Mouse (Mus musculus) heart, postnatal 0 days (tissue): ENCODE measurements around the gene Ap1m2. TPM values are rescaled to one million over a fixed set of nuclear protein-coding genes. Genes with fewer than 3 reads are reported as not detected.

ENCODE experiments used
- ATAC-seq: fragments of 200-750 bp; cut with Nextera tagmentation; 2 replicates; pipeline ENCODE4 v1.8.0; 2017; ENCODE audit warnings: low read depth, moderate number of reproducible peaks, moderate library complexity; ENCODE audit not compliant: insufficient read depth
- DNase-seq: peaks from one replicate; pipeline ENCODE4 v3.0.0-alpha.2; 2016; ENCODE audit warnings: low spot score
- H3K27ac ChIP-seq: fragments of 300-500 bp; sonication (generic); 2 replicates; pipeline ENCODE4 v1.5.1; 2014; ENCODE audit warnings: low read depth, mild to moderate bottlenecking
- H3K27me3 ChIP-seq: fragments of 300-500 bp; sonication (generic); 2 replicates; pipeline ENCODE4 v1.6.1; 2014; ENCODE audit warnings: low read length, mixed read lengths; ENCODE audit not compliant: control insufficient read depth, insufficient read depth
- H3K36me3 ChIP-seq: fragments of 300-500 bp; sonication (generic); replicated peaks from 2 replicates; pipeline ENCODE4 v1.6.1; 2014; ENCODE audit warnings: low read length, mixed read lengths; ENCODE audit not compliant: control insufficient read depth, insufficient read depth
- H3K4me1 ChIP-seq: fragments of 300-500 bp; sonication (generic); 2 replicates; pipeline ENCODE4 v1.6.1; 2014; ENCODE audit warnings: antibody characterized with exemption; ENCODE audit not compliant: control insufficient read depth, insufficient read depth
- H3K4me2 ChIP-seq: fragments of 300-500 bp; sonication (generic); 2 replicates; pipeline ENCODE4 v1.6.1; 2014; ENCODE audit warnings: low read depth, mild to moderate bottlenecking, low read length, moderate library complexity
- H3K4me3 ChIP-seq: fragments of 300-500 bp; sonication (generic); 2 replicates; pipeline ENCODE4 v1.5.1; 2014; ENCODE audit warnings: low read depth, low read length
- H3K9ac ChIP-seq: fragments of 300-500 bp; sonication (generic); replicated peaks from 2 replicates; pipeline ENCODE4 v1.6.1; 2014; ENCODE audit warnings: low read depth, low read length, mixed read lengths
- H3K9me3 ChIP-seq: fragments of 300-500 bp; sonication (generic); replicated peaks from 2 replicates; pipeline ENCODE4 v1.6.1; 2016; ENCODE audit warnings: low read length; ENCODE audit not compliant: control insufficient read depth
- CTCF ChIP-seq: IDR thresholded peaks from 2 replicates; pipeline ENCODE4 v1.5.1; 2016; ENCODE audit warnings: antibody characterized with exemption, control low read depth, low read depth
- EP300 ChIP-seq: IDR thresholded peaks from 2 replicates; pipeline ENCODE4 v1.6.1; 2016; ENCODE audit warnings: antibody characterized with exemption, low read depth
- WGBS: fragments of 180-500 bp; shearing (Covaris S2); extraction: QIAGEN DNeasy Blood & Tissue Kit; methylation state at CpG from one replicate; pipeline ENCODE4 v1.1.7; 2014; 5-methylcytosine and 5-hydroxymethylcytosine counted together
- polyA plus RNA-seq: library from polyadenylated mRNA; unstranded; fragments of >200 nt; fragmentation: Nextera tagmentation; extraction: Ambion mirVana; gene quantifications from 2 replicates; pipeline ENCODE4 v1.2.1, GENCODE M21; 2015
- total RNA-seq: library from RNA; depleted of rRNA; stranded (reverse); fragments of >200 nt; gene quantifications from 2 replicates; pipeline ENCODE4 v1.2.3, GENCODE M21; 2014; ENCODE audit warnings: low replicate concordance

Ap1m2 gene
- total and polyA plus RNA-seq, 2 experiments from 2014 or later = 0.57 TPM; not detected in 1

- DNase-seq (peak; percentile 49), ATAC-seq (peak; percentile 78)
- WGBS = 28% methylated on average over 19 of the region's 20 CpGs
- Histone ChIP-seq H3K9ac (peak overlapping the region; percentile 59), H3K4me1 (peaks cover 7% of the 10 kb centered on the region; the same call in 1 of the 2 replicates), H3K4me2 (peak overlapping the region; percentile 61), H3K27ac (peak overlapping the region; percentile 28; the same call in 1 of the 2 replicates), H3K36me3 (peaks cover 24% of the 10 kb centered on the region), H3K27me3 (no peaks in the 10 kb centered on the region), H3K4me3 (peak overlapping the region; percentile 43), H3K9me3 (no peaks in the 10 kb centered on the region)
- no peak for TF ChIP-seq CTCF
- no peak for TF ChIP-seq EP300
Observed at GRCm38 (mm10) chr9:21337652-21338051, 25.5 kb upstream of the Ap1m2 start.

DNA sequence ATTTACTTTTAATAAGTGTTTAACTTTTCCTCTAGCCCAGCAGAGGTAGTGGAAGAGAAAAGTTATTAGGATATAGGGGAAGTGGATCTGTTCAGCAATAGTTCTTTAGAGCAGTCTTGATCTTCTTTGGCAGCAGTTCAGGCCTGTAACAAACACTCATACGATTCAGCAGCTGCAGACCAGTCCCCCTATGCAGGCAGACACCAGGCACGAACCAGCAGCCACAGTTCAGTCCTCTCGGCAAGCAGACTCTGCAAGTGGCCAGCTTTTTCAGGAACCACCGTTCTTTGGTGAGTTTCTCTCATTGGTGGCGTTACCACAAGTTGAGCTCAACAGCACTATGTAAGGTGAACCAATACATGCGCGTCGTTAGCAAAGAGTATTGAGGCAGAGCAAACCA is 24.4 kb upstream of the Ap1m2 start:
- no peak overlapping the region for H3K27ac ChIP-seq
- H3K9ac ChIP-seq = no peak overlapping the region
- no peak for DNase-seq
- no peak overlapping the region for H3K4me3 ChIP-seq
- H3K4me1 ChIP-seq = peaks cover 19% of the 10 kb centered on the region
- H3K27me3 ChIP-seq = no peaks in the 10 kb centered on the region
- H3K9me3 ChIP-seq = no peaks in the 10 kb centered on the region
- no peak for ATAC-seq
- 79% methylated on average over 8 of the region's 8 CpGs for whole genome bisulfite sequencing
- peaks cover 14% of the 10 kb centered on the region; the same call in 1 of the 2 replicates for H3K36me3 ChIP-seq
- no peak for TF ChIP-seq CTCF
- TF ChIP-seq EP300 = no peak
- no peak overlapping the region for H3K4me2 ChIP-seq

DNA sequence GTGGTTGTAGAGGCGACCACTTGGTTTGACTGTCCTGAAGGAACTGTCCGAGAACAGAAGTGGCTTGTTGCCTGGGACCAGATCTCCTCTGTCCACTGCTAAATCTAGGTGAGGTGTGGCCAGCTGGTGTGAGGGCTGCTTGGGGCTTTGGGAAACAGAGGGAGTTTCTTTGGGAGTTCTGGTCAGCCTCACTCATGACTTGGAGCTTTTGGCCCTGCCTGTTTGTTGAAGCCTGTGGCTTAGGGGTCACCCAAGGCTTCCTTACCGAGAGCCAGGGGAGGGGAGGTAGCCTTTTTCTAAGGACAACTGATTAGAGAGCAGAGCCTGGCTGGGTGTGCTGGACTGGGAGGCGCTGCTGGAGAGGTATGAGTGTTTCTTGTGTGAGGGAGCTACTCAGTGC is 23.3 kb upstream of the Ap1m2 start:
- Histone ChIP-seq H3K4me3 (no peak overlapping the region), H3K9ac (peak overlapping the region; percentile 11; the same call in 1 of the 2 replicates), H3K4me2 (no peak overlapping the region), H3K36me3 (peaks cover 9% of the 10 kb centered on the region; the same call in 1 of the 2 replicates), H3K27me3 (no peaks in the 10 kb centered on the region), H3K4me1 (peaks cover 21% of the 10 kb centered on the region), H3K9me3 (no peaks in the 10 kb centered on the region), H3K27ac (peak overlapping the region; percentile 65)
- DNase-seq (peak; percentile 44), ATAC-seq (peak; percentile 34; the same call in 1 of the 2 replicates)
- WGBS = 51% methylated on average over 4 of the region's 4 CpGs
- TF ChIP-seq CTCF (no peak), EP300 (no peak)

- no peak for ATAC-seq
- H3K36me3 ChIP-seq = peaks cover 3% of the 10 kb centered on the region; the same call in 1 of the 2 replicates
- DNase-seq = no peak
- no peak for TF ChIP-seq EP300
- no peak for TF ChIP-seq CTCF
- no peaks in the 10 kb centered on the region for H3K27me3 ChIP-seq
- H3K9me3 ChIP-seq = no peaks in the 10 kb centered on the region
- peaks cover 28% of the 10 kb centered on the region for H3K4me1 ChIP-seq
- H3K9ac ChIP-seq = peak overlapping the region; percentile 11; the same call in 1 of the 2 replicates
- no peak overlapping the region for H3K4me3 ChIP-seq
- H3K4me2 ChIP-seq = no peak overlapping the region
- no peak overlapping the region for H3K27ac ChIP-seq
Observed at GRCm38 (mm10) chr9:21334747-21335146, 22.6 kb upstream of the Ap1m2 start.

DNA sequence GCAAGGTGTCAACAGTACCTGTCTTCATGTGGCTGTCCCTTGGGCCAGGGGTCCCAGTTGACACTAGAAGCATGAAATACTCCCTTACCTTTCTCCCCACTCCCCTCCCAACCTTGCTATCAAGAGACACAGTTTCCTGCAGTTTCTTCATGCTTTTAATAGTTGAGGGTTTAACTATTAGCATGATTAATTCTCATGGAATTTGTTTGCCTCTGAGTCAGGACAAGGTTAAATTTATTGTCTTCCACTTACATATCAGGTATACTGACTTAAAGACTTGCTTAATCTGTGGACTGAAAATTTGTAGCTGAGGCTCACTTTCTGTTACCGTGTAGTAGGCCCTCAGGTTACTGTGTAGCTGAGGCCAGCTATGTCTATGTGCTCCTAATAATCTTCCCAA is 21.4 kb upstream of the Ap1m2 start:
- no peak overlapping the region for H3K9ac ChIP-seq
- DNase-seq = no peak
- H3K27ac ChIP-seq = no peak overlapping the region
- H3K4me1 ChIP-seq = peaks cover 30% of the 10 kb centered on the region
- 90% methylated on average over 1 of the region's 1 CpGs for WGBS
- no peak for ATAC-seq
- no peaks in the 10 kb centered on the region for H3K36me3 ChIP-seq
- H3K4me2 ChIP-seq = no peak overlapping the region
- TF ChIP-seq EP300 = no peak
- TF ChIP-seq CTCF = no peak
- H3K4me3 ChIP-seq = no peak overlapping the region
- no peaks in the 10 kb centered on the region for H3K27me3 ChIP-seq
- H3K9me3 ChIP-seq = no peaks in the 10 kb centered on the region
